Mouse (Mus musculus) stomach, postnatal 0 days (tissue): ENCODE results near the gene Ppp4r4.

Experiments
- CTCF ChIP-seq: IDR thresholded peaks from 2 replicates; pipeline ENCODE4 v1.5.1; 2016; ENCODE audit warnings: antibody characterized with exemption, low read depth, mild to moderate bottlenecking, moderate library complexity
- EP300 ChIP-seq: optimal IDR thresholded peaks from 2 replicates; pipeline ENCODE3; 2016; ENCODE audit warnings: antibody characterized with exemption

- TF ChIP-seq CTCF (no peak), EP300 (no peak)
Observed at GRCm38 (mm10) chr12:103601839-103602238, 69.8 kb downstream of the Ppp4r4 start.
